Mouse (Mus musculus) CH12.LX (cell line): Measurements from ENCODE around the gene Mmp9.

Experiments used
- CTCF ChIP-seq, 2 experiments: IDR thresholded peaks in 1 of 2; conservative IDR thresholded peaks in 1 of 2; 2 replicates each; pipeline ENCODE4 v1.5.1; 2011 to 2012; ENCODE audit warnings: low read depth in 2 of 2, low read length in 2 of 2, improper control_type of control experiment in 1 of 2, inconsistent platforms in 1 of 2, mild to moderate bottlenecking in 1 of 2, moderate library complexity in 1 of 2
- E2F4 ChIP-seq: IDR thresholded peaks from 2 replicates; pipeline ENCODE4 v1.6.1; 2011; ENCODE audit warnings: low read depth, low read length, improper control_type of control experiment; ENCODE audit not compliant: insufficient replicate concordance
- EP300 ChIP-seq: IDR thresholded peaks from 2 replicates; pipeline ENCODE4 v1.6.1; 2011; ENCODE audit warnings: low read length, improper control_type of control experiment
- POLR2A ChIP-seq: IDR thresholded peaks from 2 replicates; pipeline ENCODE4 v1.6.1; 2011; ENCODE audit warnings: low read depth, mild to moderate bottlenecking, improper control_type of control experiment, low read length

DNA sequence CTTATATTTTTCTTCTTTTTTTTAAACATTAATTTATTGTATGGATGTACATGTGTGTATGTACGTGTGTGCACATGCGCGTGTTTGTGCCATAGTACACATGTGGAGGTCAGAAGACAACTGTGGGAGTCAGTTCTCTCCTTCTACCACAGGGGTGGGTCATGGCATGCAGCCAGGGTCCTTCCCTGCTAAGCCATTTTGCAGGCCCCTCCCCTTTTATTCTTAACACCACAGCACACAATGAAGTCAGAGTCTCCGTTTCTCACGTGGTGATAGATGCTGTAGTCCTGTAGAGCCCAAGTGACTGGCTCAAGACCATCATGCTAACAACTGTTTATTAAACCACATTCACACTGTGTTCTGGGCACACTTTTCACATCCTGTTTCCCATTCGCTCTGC, 45.4 kb downstream of the Mmp9 start:
- TF ChIP-seq CTCF (conservative IDR thresholded peaks at IDR 0.05 in 1 of 2, IDR thresholded peaks at IDR 0.05 in 1 of 2; ENCODE audit: low read depth in 2 of 2, low read length in 2 of 2) (no peak), POLR2A (no peak), E2F4 (no peak), EP300 (no peak)
